Mouse (Mus musculus) heart, postnatal 25 days (tissue): ENCODE measurements around the gene Fyn. TPM values are rescaled to one million over a fixed set of nuclear protein-coding genes. Genes with fewer than 3 reads are reported as not detected.
A peak's percentile ranks its signal among the peaks of the same experiment; 100 is the strongest.

Source experiments
- DNase-seq: peaks from one replicate; pipeline ENCODE4 v3.0.0; 2022; ENCODE audit warnings: low spot score
- intact Hi-C: fragments of 180-260 bp; cut with DNase I; formaldehyde crosslinking; loops from one replicate; pipeline ENCODE4 v1.15.1; 2025
- total RNA-seq, 2 experiments: library from RNA; stranded (reverse); gene quantifications; 2 replicates each; pipeline ENCODE4 v1.2.3; 2021

The Fyn gene
- total RNA-seq, 2 experiments from 2014 or later = 29.1 to 42.5 TPM

DNA sequence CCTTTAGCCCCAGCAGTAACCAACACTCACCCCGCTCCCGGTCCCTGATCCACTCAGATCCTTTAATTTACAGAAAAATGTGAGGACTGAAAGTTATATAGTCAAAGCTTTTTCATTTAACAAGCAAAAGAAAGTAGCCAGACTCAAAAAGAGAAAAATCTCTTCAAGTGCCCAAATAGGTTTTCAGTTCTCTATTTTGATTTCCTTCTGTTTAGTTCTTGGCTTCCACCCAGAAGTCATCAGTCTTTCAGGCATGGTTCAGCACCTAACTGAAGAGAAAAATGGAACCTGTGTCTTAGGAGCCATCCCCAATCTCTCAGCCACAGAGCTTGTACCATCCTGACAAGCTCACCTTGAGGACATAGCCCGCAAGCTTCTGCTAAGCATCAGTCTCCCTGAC is 124.4 kb downstream of the Fyn start:
- DNase-seq = no peak
- intact Hi-C loops = no loop called here

DNA sequence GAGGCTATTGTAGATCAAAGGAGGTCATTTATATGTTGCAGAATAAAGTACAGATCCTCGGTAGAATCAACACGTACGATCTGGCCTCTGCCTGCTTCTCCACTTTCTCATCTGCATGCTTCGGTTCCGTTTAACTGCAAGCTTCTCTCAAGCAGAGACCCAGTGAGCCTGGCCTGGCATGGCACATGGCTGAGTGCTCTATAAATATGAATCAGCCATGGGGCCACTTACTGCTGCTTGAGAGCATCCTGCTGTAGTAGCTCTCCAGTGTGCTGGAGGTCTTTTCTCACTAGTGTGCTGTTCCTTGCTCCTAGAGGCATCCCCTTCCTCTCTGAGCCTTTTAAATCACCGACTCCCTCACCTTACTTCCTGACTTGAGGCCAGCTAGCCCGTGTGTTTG is 130.0 kb downstream of the Fyn start:
- intact Hi-C loops = no loop called here
- no peak for DNase-seq

DNA sequence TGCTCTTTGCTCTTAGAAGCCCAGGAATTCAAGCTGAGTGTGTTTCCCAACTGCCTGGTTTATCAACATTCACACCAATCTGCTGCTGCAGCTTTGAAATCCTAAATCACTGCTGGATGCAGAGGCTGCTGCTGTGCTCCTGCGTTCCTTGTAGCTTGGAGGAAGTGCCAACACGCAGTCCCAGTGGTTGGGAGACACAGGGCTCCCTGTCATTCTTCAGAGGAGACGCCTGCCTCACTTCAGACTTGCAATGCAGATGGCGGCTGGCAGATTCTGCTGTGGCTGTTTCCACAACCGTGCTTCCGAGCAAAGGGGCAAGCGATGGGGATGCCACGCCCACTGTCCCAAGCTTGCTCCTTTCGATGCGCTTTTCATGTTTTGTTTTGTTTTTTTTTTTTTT is 132.9 kb downstream of the Fyn start:
- intact Hi-C loops = no loop called here
- DNase-seq = no peak

DNA sequence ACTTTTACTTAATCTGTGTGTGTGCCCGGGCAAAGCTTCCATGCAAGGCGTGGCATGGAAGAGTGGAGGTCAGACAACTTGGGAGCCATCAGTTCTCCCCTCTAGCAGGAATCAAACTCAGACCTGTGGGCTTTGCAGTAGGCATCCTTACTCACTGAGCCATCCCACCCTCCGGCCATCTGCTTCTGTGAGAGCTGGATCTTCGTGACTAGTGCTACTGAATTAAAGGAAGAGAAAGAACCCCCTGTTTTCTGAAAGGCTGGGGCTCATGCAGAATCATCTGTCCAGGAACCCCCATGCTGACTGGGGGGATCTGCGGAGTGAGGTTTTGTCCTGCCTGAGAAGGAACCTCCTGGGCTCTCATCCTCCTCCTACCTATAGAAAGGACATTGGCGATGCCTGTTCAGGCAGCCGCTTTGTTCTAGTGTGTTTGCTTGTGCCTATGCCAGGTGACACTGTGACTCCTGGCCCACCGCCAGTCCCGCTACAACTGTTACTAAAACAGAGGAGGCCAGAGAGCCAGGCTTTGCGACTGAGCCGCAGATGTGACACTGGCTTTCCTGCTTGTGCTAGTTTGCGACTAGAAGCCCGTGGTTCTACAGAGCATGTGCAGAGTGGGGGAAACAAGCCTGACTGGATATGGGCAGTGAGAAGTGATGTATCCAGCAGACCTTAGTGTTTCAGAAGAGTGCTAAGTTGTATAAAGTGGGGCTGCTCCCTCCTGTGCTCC is 133.5 kb downstream of the Fyn start:
- intact Hi-C loops = no loop called here
- DNase-seq = peak; percentile 56

DNA sequence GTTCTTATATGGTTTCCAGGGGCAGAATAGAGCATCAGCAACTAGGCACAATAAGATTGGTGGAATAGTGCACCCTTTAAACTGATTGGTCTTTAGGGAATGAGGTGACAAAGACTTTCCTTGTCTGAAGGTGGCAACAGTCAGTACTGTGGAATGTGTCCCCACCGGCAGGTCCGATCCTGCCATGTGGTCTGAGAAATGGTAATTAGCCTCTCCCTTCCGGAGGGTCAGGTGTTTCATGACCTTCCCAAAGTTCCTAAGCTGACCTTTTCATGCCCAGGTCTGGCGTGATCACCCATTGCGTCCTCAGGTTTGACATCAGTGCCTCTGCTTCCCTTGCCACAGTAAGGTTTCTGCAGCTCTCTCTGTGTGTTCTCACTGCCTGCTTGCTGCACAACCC is 134.7 kb downstream of the Fyn start:
- intact Hi-C loops = no loop called here
- DNase-seq = no peak

DNA sequence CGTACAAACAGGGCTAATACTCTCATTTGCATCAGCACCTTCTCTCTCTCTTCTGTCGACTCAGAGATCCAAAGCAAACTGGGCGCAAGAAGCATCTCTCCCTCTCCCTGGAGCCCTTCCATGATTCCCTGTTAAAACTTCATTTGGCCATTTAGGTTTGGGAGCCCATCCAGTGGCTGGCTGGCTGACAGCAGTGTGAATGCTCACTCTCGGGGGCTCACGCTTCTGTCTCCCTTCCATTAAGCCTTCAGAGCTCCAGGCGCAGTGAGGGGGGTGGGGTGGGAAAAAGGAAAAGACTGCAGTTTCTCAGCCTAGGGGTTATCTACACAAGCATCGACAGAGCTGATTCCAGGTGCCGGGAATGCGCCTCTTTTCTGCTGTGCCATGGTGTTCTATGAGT is 136.4 kb downstream of the Fyn start:
- intact Hi-C loops = no loop called here
- DNase-seq = no peak

DNA sequence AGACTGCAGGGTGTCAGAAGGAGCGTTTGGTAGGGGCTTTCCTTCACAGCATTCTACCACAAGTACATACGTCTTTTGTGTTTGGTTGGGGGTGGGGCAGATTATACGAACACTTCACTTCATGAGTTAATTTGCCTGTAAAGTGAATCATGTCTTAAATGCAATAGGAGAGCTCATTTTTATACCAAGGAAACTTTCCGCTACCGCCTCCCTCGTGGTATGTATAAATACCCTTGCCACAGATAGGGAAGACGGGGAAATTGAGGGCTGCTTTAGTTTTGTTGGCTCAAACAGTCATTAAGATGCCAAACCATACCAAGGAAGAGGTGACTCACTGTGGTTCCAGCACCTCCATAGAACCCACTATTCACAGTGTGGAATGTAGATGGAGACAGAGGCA is 137.0 kb downstream of the Fyn start:
- DNase-seq = no peak
- intact Hi-C loops = no loop called here

DNA sequence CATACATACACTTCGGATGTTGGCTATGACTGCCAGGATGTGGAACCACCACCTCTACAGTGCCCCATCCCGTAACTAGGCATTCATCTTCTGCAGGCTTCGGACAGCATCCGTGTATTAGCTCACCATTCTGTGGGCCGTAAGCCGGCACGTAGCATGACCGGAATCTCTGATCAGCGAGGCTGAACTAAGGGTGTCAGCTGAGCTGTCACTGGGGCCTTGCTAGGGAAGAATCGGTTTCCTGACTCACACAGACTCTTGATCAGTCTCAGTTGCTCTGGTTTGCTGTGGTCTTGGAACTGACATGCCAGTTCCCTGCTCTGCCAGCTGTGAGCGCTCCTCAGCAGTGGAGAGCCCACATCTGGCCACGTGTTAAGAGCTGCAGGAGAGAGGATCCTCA is 137.7 kb downstream of the Fyn start:
- intact Hi-C loops = no loop called here
- DNase-seq = no peak

DNA sequence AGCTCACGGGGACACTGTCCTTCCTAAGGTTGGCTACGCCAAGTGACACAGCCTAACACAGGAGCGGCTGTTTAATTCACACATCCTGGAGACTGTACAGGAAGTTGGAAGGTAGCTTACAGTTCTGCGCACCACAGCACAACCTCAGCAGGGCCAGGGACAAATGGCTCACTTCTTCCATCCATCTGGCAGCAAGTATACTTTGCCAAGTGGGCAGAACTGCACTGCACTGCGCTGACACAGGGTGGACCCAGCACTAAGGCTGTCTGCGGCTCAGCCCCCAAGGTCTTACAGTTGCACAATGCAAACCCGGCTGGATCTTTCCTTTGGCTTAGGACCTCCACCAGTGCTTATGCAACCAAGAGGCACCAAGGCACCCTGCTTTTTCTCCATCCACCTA is 138.2 kb downstream of the Fyn start:
- intact Hi-C loops = no loop called here
- peak; percentile 69 for DNase-seq

DNA sequence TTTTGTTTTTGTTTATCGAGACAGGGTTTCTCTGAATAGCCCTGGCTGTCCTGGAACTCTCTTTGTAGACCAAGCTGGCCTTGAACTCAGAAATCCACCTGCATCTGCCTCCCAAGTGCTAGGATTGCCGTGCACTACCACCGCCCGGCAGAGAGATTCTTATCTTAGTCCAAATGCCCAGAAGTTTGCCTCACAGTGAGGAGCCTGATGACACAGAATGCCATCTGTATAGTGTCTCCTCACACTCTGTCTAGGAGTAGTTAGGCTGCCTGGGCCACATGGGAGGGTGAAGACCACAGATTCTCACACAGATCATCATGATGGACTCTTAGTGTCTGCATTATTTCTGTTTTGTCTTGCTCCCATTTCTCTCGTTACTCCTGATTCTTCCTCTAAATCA is 140.1 kb downstream of the Fyn start:
- intact Hi-C loops = no loop called here
- DNase-seq = no peak

DNA sequence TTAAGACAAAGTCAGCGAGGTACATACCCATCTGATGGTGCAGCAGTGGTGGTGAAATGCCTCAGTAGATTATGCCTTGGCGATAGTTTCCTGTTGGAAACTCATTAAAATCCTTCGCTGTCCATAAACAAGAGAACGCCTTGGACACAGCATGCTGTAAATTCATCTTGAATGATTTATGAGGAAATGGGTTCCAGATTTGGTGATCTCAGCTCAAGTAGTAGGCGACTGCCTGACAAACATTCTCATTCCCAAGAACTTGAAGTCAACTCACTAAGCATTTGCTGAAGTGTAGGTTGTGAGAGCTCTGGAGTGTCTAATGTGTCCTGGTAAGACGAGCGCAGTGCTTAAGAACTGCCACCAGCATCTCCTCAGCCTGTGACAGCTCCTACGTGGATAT is 141.3 kb downstream of the Fyn start:
- DNase-seq = no peak
- intact Hi-C loops = no loop called here

DNA sequence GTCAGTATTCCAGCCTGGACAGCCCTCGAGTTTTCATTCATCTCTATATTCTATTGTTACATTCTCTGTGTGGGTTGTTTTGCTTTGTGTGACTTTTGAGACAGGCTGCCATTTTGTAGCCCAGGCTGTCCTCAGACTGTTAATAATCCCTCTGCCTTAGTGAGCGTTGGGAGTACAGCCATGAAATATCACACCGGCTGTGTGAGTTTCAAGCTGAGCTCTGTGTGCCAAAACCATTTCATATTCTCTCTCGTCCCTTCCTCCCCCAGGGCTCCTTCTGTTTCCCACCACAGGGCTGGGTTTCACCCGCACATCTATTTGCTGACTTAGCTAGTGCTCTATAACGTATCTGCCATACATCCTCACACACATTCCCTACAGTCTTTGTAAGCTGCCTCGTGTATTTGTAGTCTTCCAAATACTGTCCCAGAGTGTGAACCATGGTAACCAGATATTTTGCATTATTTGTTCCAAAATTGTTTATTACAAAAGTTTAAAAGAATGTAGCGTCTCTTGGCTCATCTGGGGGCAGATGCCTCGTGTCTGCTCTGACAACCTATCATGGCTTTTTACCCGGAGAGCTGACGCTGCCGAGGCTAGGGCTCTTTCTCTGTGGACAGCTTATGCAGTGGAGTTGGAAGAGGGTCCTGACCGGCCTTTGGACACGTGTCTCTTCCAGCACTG is 144.1 kb downstream of the Fyn start:
- intact Hi-C loops = no loop called here
- no peak for DNase-seq

DNA sequence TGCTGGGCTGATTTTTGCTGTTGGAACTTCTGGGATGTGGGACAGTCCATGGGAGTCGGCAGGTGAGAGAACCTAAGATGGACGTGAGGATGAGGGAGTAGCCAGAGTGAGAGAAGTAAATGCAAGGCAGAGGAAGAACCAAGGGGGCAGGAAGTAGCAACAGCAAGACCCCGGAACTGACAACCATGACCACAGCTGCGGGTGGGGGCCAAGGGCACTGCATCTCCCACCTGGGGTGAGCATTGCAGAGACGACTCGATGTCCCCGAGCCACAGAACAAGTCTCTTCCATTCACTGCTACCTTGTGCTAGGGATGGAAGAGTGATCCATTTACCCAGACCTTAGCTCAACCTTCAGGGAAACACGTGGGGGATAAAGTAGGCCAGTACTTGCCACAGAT is 146.3 kb downstream of the Fyn start:
- no peak for DNase-seq
- intact Hi-C loops = loop anchor here (5.0 kb wide), 2 partner anchors 68 to 143 kb away; no protein-coding TSS in a partner anchor

DNA sequence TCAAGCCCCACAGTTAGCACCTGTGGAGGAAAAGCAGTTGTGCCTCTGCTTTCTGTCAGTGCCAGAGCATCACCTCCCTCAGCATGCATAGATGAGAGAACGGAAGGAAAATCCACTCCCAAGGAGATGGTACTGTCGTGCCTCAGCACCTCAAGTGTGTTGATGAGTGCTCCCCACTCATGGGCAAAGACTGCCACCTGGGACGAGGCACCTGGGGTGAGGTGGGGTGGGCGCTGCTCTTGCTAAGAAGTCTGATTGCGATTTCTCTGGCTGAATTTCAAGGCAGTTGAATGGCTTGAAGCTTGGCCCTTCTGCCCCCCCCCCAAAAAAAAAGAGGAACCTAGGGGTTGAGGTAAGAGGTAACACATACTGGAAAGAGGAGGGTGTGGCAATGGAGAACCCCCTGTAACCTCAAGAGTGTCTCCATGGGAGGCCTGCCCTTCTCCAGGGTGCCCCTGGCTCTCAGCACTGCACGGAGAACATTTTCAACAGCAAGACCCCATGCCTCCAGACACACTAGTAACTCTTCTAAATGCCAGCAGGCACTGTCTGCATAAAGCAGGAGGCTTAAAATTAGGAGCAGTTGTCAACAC is 148.0 kb downstream of the Fyn start:
- DNase-seq = no peak
- intact Hi-C loops = loop anchor here (5.0 kb wide), 2 partner anchors 69 to 144 kb away; no protein-coding TSS in a partner anchor

DNA sequence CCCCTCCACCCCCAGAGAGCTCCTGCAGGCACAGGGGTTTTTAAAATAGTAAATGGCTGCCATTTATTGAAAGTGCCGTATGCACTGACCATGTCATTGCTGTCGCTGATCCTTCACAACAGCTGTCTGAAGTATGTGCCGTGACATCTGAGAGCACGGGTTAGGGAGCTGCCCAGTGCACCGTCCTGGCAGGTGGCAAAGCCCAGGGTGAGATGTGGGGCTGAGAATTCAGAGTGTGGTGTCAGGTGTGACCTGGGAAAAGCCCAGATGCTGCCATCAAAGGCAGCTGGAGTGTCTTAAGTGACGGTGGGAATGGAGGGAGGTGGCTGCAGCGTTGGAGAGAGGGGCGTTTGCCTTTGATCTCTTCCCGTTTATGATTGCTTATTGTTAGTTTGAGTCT is 148.7 kb downstream of the Fyn start:
- intact Hi-C loops = loop anchor here (5.0 kb wide), 2 partner anchors 70 to 145 kb away; no protein-coding TSS in a partner anchor
- no peak for DNase-seq

DNA sequence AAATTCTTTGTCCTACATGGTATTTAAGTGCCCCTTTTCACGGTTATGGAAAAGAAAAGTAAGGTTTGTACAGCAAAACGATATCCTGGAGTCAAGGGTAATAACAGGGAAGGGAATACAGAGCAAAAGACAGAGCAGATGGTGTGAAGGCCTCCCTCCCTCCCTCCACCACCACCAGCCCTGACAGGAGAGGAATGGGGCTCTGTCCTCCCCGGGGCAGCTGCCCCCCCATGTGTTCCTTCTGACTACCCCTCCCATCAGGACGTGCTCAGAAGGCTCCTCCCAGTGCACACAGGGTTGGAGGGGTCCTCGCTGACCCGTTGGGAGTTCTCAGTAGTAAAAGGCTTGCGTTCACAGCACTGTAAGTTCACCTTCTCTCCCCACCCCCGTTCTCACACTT is 149.6 kb downstream of the Fyn start:
- intact Hi-C loops = loop anchor here (5.0 kb wide), 2 partner anchors 71 to 146 kb away; no protein-coding TSS in a partner anchor
- DNase-seq = no peak

DNA sequence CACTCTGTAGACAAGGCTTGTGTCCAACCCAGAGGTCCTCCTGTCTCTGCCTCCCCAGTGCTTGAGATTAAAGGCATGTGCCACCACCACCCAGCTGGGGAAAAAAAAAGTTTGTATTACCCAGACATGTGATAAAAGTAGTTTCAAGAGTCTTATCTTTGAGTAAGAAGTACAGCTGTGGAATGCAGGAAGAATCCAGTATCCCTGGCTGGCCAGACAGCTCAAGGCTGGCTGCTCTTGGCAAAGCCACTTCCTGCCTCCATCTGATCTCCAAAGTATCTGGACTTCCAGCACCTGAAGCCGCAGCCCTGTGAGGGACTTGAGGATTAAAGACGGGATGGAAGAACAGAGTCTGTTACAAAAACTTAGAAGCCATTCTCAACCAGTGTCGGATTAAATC is 150.2 kb downstream of the Fyn start:
- intact Hi-C loops = loop anchor here (5.0 kb wide), 2 partner anchors 72 to 147 kb away; no protein-coding TSS in a partner anchor
- DNase-seq = no peak

DNA sequence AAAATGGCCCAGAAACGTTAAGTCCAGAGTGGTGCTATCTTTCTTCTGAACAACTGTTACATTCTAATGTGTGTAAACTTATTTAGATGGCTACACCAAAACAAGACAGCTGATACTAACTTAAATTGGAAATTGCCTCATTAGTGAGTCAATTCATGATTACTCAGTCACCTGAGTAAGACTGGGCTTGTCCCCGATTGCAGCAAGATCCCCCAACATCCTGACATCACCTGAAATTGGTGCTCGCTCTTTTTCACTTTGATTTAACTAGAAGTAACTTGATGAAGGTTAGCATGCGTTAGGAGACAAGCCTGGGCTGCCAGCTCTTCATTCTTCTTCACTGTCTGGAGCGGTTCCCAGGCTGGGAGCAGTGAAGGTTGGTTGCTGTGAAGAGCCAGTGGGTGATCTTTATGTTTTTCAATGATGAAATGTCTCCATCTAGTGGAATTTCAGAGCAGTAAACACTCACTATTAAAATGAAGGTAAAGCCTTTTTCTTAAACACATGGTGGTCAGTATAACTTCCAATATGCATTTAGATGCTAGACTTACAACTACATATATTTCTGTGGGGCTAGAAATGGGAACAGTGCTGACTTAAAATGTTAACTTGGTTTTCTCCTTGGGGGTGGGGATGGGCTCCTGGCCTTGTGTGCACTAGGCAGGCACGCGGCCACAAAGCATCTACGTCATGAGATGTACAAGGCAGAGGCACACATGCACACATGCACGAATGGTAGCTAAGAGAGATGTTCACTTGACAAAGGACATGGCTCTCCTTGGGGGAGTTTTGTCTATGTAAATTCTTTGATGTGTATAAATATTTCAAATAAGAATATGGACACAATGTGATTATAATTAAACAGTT is 151.7 kb downstream of the Fyn start:
- intact Hi-C loops = loop anchor here (1.0 kb wide), 2 partner anchors 281 to 349 kb away; no protein-coding TSS in a partner anchor
- no peak for DNase-seq

DNA sequence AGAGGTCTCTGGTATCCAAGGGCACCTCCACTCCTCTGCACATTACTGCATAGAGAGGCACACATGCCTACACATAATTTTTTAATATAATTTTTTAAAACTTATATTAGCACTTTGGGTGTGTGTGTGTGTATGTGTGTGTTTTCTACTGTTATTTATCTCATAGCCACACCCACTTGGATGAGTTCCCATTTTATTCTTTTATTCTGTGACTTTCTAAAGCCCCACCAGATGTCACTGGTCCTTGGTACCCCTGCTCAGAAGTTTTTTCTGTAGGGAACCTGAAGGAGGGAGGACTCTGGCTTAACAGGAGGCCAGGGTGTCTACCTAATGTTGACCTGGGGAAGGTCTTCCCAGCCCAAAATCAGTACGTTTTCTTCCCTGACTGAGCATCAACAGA is 152.7 kb downstream of the Fyn start:
- intact Hi-C loops = no loop called here
- DNase-seq = no peak

DNA sequence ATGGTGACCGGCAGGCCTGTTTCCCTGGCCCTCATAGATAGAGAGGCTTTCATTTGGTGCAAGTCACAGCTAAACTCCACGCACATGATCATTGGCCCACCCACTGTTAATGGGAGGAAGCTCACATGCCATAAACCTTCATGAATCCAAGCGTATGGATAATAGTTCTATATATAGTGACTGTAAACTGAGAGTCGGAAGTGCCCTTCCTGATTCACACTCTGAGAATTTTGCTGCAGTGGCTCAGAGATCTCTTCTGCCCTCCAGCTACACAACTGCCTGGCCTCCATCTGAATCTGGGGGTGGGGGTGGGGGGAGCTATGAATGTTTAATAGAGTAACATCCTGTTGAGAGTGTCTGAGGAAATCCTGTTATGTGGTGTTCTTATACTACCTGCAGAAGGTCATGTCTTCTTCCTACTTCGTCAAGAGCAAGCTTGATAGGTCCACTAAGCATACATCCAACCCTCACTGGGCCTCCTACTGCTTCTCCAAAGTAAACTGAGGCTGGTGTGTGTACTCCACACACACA is 153.3 kb downstream of the Fyn start:
- no peak for DNase-seq
- intact Hi-C loops = no loop called here
